Mouse (Mus musculus) cerebellum, adult 2 months (tissue): Measurements from ENCODE around the gene Mefv.

ENCODE experiments used
- CTCF ChIP-seq: fragments of 200-500 bp; IDR thresholded peaks from 2 replicates; pipeline ENCODE4 v1.5.1; 2011; ENCODE audit warnings: low read depth, mild to moderate bottlenecking, control low read depth, low read length, moderate library complexity, borderline replicate concordance; ENCODE audit not compliant: insufficient read depth
- POLR2A ChIP-seq: fragments of 200-500 bp; IDR thresholded peaks from 2 replicates; pipeline ENCODE4 v1.6.1; 2011; ENCODE audit warnings: low read length, control low read depth, borderline replicate concordance; ENCODE audit not compliant: insufficient read depth

GRCm38 (mm10) chr16:3700893-3701292 lies 17.0 kb downstream of the Mefv start:
- TF ChIP-seq CTCF, result no peak
- no peak for TF ChIP-seq POLR2A
